Mouse (Mus musculus) bone marrow, adult 2 months (tissue): ENCODE results near the gene Vps53.

ENCODE experiments used
- CTCF ChIP-seq: fragments of 200-500 bp; IDR thresholded peaks from 2 replicates; pipeline ENCODE4 v1.5.1; 2011; ENCODE audit warnings: low read length, control low read depth; ENCODE audit not compliant: control insufficient read depth, insufficient read depth
- POLR2A ChIP-seq: fragments of 200-500 bp; IDR thresholded peaks from 2 replicates; pipeline ENCODE4 v1.6.1; 2011; ENCODE audit warnings: low read depth, mild to moderate bottlenecking, control low read depth, low read length, borderline replicate concordance; ENCODE audit not compliant: control insufficient read depth

DNA sequence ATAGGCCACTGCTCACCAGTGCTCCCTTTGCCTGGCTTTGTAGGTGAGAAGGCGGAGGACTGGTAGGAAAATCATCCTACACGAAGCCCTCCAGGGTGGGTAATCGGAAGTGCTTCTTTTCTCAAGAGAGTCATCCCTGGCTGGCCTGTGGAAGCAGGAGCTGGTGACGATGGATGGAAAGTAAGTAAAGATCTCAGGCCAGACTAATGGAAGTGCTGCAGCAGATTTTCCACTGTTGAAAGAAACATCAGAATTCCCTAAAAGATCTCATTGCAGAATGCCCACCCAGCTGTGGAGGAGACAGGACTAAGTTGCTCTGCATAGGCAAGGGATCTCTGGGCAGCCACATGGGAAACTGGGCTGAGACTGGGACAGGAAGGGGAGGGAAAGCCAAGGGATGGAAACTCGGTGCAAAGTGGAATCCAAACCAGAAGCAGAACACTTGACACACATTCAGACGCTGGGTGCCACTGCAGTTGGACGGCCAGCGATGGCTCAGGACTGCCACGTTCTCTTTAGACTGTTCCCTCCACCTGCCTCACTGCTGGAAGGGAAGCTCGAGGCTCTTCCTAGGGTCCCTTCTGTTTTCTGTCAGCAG lies 137.3 kb downstream of the Vps53 start:
- TF ChIP-seq POLR2A (no peak), CTCF (no peak)
